Mouse (Mus musculus) stomach, embryonic 16.5 days (tissue): ENCODE measurements at regions not wholly inside any gene's neighbourhood (a gene's known extent, or its start where the extent isn't known, plus 50 kb on each side); places are given as distances from the start of the nearest gene placed in this dataset.

Experiments used
- ATAC-seq: fragments of 200-750 bp; cut with Nextera tagmentation; 2 replicates; pipeline ENCODE4 v1.8.0; 2017; ENCODE audit warnings: moderate number of reproducible peaks, moderate TSS enrichment; ENCODE audit not compliant: insufficient read depth, low FRiP score
- H3K27ac ChIP-seq: fragments of 300-500 bp; sonication (generic); 2 replicates; pipeline ENCODE4 v1.5.1; 2014; ENCODE audit warnings: low read length
- H3K27me3 ChIP-seq: fragments of 300-500 bp; sonication (generic); 2 replicates; pipeline ENCODE4 v1.6.1; 2014; ENCODE audit warnings: low read length, control low read depth, mixed read lengths; ENCODE audit not compliant: control insufficient read depth, insufficient read depth
- H3K36me3 ChIP-seq: fragments of 300-500 bp; sonication (generic); 2 replicates; pipeline ENCODE4 v1.6.1; 2014; ENCODE audit warnings: low read length; ENCODE audit not compliant: control insufficient read depth, insufficient read depth
- H3K4me1 ChIP-seq: fragments of 300-500 bp; sonication (generic); 2 replicates; pipeline ENCODE4 v1.6.1; 2014; ENCODE audit warnings: low read length, control low read depth, mixed read lengths; ENCODE audit not compliant: control insufficient read depth, insufficient read depth
- H3K4me2 ChIP-seq: fragments of 300-500 bp; sonication (generic); 2 replicates; pipeline ENCODE4 v1.6.1; 2014; ENCODE audit warnings: low read depth, low read length, mixed read lengths
- H3K4me3 ChIP-seq: fragments of 300-500 bp; sonication (generic); replicated peaks from 2 replicates; pipeline ENCODE4 v1.5.1; 2014; ENCODE audit warnings: mild to moderate bottlenecking, low read length
- H3K9ac ChIP-seq: fragments of 300-500 bp; sonication (generic); 2 replicates; pipeline ENCODE4 v1.6.1; 2014; ENCODE audit warnings: low read length
- H3K9me3 ChIP-seq: fragments of 300-500 bp; sonication (generic); replicated peaks from 2 replicates; pipeline ENCODE4 v1.6.1; 2016; ENCODE audit warnings: low read length, control low read depth; ENCODE audit not compliant: control insufficient read depth
- WGBS: fragments of 180-500 bp; shearing (Covaris S2); extraction: QIAGEN DNeasy Blood & Tissue Kit; methylation state at CpG from one replicate; pipeline ENCODE4 v1.1.7; 2014; 5-methylcytosine and 5-hydroxymethylcytosine counted together

DNA sequence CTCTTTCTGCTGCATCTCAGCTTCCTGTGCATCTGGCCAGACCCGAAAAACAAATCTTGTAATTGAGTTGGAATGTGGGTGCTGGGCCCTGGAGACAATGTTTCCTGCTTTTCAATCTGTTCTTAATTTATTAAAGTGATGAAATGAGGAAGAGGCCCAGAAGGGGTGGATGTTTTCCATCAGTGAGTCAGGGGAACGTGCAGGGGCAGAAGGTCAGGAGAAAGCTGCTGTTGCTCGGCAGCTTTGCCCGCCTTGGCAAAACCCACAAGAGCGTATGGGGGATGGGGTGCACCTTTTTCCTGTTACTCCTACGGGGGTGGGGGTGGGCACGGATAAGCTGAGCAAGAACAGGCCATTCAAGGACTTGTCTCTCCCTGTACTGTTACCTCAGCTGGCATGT, 156.2 kb downstream of the Dmrta2 start:
- H3K4me2 ChIP-seq, result no peak overlapping the region
- no peak overlapping the region for H3K9ac ChIP-seq
- H3K27me3 ChIP-seq, result no peaks in the 10 kb centered on the region
- no peaks in the 10 kb centered on the region for H3K4me1 ChIP-seq
- H3K27ac ChIP-seq, result no peak overlapping the region
- WGBS, result 23% methylated on average over 7 of the region's 7 CpGs
- no peak for ATAC-seq
- H3K9me3 ChIP-seq, result no peaks in the 10 kb centered on the region
- no peaks in the 10 kb centered on the region for H3K36me3 ChIP-seq
- no peak overlapping the region for H3K4me3 ChIP-seq

DNA sequence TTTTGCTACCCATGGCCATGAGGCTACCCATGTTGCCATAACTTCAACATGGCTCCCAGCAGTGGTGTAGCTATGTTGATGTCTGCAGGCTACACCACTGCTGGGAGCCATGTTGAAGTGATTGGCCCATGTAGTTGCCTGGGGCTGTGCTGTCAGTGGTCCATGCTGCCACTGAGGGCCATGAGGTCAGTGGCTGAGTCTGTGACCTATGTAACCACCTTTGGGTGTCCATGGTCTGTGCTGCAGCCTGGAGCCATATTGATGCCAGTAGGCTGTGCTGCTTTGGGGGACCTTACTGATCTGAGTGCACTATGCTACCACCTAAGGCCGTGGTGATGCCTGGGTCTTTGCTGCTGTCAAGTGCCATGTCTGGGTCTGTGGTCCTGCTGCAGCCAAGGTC, 167.4 kb downstream of the Dmrta2 start:
- Histone ChIP-seq H3K36me3 (no peaks in the 10 kb centered on the region), H3K4me1 (no peaks in the 10 kb centered on the region), H3K4me3 (no peak overlapping the region), H3K27ac (no peak overlapping the region), H3K27me3 (no peaks in the 10 kb centered on the region), H3K9me3 (no peaks in the 10 kb centered on the region), H3K4me2 (no peak overlapping the region), H3K9ac (no peak overlapping the region)
- 77% methylated on average over 1 of the region's 1 CpGs for WGBS
- ATAC-seq, result no peak

DNA sequence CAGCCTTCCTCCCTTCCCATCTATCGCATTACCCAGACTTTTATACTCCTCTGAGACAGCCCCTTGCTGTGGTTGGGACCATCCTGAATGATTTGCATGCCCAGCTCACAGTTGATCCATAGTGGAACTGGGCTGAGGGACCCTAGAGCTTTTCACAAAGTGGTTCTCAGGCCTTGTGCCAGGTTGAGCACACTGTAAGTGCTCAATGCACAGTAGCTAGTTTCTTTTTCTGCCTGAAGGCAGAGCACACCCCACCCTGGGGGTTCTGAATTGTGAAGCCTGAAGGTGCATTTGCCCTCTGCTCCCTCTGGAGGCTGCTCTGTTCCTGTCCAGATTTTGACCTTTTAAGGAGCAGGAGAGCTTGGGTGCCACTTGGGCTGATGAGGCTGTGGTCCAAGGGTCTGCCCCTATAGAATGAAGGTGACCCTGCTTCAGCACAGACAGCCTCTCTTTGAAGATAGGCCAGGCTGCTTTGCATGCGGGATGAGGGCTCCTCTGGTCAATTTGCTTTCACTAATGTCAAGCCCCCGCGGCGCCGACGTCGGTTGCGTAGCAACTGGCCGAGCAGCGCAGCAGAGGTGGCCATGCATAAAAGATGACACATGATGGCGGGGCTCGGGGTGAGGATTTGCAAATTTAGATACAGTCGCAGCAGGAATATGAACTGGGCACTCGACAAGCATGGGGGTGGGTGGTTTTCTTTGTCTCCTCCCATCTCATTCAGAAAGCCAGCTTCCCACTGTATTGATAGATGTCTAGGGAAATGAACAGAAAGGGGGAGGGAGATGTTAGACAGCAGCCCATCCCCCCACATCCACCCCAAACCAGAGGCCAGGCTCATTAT, 174.5 kb downstream of the Dmrta2 start:
- Histone ChIP-seq H3K36me3 (no peaks in the 10 kb centered on the region), H3K9me3 (no peaks in the 10 kb centered on the region), H3K4me1 (no peaks in the 10 kb centered on the region), H3K27ac (no peak overlapping the region), H3K4me2 (no peak overlapping the region), H3K27me3 (no peaks in the 10 kb centered on the region), H3K9ac (no peak overlapping the region), H3K4me3 (no peak overlapping the region)
- WGBS, result 28% methylated on average over 15 of the region's 15 CpGs
- ATAC-seq, result no peak; the same call in 1 of the 2 replicates
